Mouse (Mus musculus): ENCODE results near the gene Gjb2.

The Gjb2 gene

DNA sequence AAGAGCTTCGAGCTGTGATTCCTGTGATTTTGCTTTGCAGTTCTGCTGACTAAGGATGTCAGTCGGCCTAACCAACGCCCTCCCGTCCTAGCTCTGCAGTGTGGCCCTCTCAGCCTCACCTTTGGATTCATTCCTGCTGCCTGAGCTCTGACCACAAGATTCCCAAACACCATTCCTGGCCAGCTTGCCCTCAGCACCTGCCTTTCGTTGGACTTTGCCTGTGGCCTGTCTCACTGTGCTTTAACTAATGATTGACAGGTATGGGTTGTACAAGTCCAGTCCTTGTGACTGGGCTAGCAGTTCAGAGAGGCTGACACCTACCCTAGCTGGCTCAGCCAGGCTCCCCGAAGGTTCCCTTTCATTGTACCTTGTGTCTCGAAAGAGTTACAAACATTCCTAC, 15.4 kb downstream of the Gjb2 start:
- POLR2A ChIA-PET, result interaction anchor here in 1 of 4 experiments (0.6 kb wide), 1 partner anchor 168 kb away, joined by 4 read pairs; no protein-coding TSS in a partner anchor
- CTCF ChIA-PET, result interaction anchor here in 1 of 4 experiments (0.6 kb wide), 1 partner anchor 183 kb away, joined by 4 read pairs; no protein-coding TSS in a partner anchor

GRCm38 (mm10) chr14:57084180-57084668, 20.3 kb downstream of the Gjb2 start:
- POLR2A ChIA-PET, result no interaction called here
- CTCF ChIA-PET, result interaction anchor here in 2 of 4 experiments (0.6 to 1.1 kb wide), 2 partner anchors 23 to 237 kb away, joined by 4 to 5 read pairs; no protein-coding TSS in a partner anchor

DNA sequence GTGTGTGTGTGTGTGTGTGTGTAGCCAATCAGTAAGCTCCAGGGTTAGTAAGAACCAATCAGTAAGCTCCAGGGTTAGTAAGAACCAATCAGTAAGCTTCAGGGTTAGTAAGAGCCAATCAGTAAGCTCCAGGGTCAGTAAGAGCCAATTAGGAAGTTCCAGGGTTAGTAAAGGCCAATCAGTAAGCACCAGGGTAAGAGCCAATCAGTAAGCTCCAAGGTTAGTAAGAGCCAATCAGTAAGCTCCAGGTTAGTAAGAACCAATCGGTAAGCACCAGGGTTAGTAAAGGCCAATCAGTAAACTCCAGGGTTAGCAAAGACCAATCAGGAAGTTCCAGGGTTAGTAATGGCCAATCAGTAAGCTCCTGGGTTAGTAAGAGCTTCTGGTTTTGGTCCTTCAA, 21.6 kb downstream of the Gjb2 start:
- ChIA-PET POLR2A (interaction anchor here in 2 of 4 experiments (0.6 to 1.3 kb wide), 3 partner anchors 23 to 332 kb away, joined by 3 to 4 read pairs (median 4); no protein-coding TSS in a partner anchor), CTCF (interaction anchor here in 1 of 4 experiments (0.9 kb wide), 1 partner anchor 326 kb away, joined by 5 read pairs; no protein-coding TSS in a partner anchor)

- POLR2A ChIA-PET, result no interaction called here
- CTCF ChIA-PET, result interaction anchor here in 2 of 4 experiments (0.6 to 1.9 kb wide), 2 partner anchors 34 to 287 kb away, joined by 3 to 6 read pairs; no protein-coding TSS in a partner anchor
Measured at GRCm38 (mm10) chr14:57075537-57075936, 29.0 kb downstream of the Gjb2 start.

- ChIA-PET CTCF (interaction anchor here in 3 of 4 experiments (0.6 to 3.1 kb wide), 19 partner anchors 8 to 694 kb away, joined by 3 to 14 read pairs (median 4); partner anchors contain the start of gene Gja3 (in 2 of the 3)), POLR2A (interaction anchor here in 1 of 4 experiments (1.3 kb wide), 1 partner anchor 100 kb away, joined by 3 read pairs; no protein-coding TSS in a partner anchor)
Measured at GRCm38 (mm10) chr14:57069906-57070305, 34.6 kb downstream of the Gjb2 start.

DNA sequence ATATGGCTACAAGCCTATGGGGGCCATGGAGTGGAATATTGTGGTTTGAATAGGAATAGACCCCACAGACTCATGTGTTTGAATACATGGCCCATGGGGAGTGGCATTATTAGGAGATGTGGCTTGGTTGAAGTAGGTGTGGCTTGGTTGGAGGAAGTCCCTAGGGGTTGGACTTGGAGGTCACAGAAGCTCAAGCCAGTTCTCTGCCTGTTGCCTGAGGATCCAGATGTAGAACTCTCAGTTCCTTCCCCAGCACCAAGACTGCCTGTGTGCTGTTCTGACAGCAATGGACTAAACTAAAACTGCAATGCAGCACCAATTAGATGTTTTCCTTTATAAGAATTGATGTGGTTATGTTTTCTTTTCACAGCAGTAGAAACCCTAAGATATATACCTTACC, 38.4 kb downstream of the Gjb2 start:
- ChIA-PET POLR2A (interaction anchor here in 1 of 4 experiments (0.9 kb wide), 1 partner anchor 103 kb away, joined by 3 read pairs; no protein-coding TSS in a partner anchor), CTCF (interaction anchor here in 1 of 4 experiments (0.5 kb wide), 1 partner anchor 154 kb away, joined by 10 read pairs; no protein-coding TSS in a partner anchor)

DNA sequence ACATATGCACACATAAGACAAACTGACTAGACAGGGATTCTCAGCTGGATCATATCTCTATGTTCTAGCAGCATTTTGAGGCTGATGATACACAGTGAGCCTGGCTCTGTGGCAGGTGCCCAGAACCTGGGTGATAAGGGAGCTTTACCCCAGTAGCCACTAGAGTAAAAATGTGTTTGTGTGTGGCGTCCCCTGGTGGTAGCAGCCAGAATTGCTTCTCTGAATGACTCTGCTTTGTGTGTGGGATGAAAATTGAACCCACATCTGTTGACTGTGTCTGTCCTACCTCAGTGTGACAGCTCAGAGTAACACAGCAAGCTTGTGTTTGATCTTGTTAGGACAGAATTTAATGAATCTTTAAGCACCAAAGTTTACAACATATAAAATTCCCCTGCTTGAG, 44.5 kb downstream of the Gjb2 start:
- ChIA-PET POLR2A (interaction anchor here in 2 of 4 experiments (0.8 to 1.4 kb wide), 2 partner anchors 91 to 95 kb away, joined by 3 to 4 read pairs; no protein-coding TSS in a partner anchor), CTCF (interaction anchor here (0.5 to 3.0 kb wide), 20 partner anchors 10 to 684 kb away, joined by 3 to 18 read pairs (median 4); no protein-coding TSS in a partner anchor)

DNA sequence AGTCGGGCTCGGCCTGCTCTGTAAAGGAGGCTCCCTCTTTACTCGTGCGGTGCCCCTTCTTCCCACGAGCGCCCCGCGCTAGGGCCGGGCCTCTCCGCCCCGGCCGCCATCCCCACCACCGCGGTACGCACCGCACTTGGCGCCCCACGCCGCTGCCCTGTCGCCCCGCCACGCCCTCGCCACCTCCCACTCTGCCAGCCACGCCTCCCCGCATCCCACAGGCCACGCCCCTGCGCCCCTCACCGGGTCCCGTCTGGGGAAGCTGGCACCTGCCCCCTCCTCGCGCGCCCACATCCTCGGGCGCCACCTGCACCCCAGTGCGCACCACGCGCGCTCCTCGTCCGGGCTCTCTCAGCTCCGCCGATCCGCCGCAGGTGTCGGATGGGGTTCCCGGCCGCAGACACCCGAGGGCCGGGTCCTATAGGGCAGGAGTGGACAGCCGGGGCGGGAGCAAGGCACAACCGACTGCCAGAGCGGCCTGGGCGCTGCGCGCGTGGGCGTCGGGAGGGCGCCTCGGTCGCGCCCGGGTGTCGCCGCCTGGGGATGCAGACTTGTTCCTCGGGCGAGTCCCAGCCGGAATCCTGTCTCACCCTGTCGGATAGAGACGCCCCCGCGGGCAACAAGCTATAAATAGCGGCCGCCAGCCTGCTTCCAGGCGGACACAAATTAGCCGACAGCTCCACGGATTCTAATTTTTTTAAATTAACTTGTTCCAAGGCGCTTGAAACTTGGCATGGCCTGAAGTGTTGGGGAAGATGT, 46.8 kb downstream of the Gjb2 start, which contains the start of gene Gja3:
Gene Gja3, minus strand, starts transcription at position 538 of the 759 bp plus-strand sequence.
- CTCF ChIA-PET, result interaction anchor here (0.6 to 2.0 kb wide), 15 partner anchors 10 to 880 kb away, joined by 3 to 11 read pairs (median 3); no protein-coding TSS in a partner anchor

GRCm38 (mm10) chr14:57057204-57057562, 47.3 kb downstream of the Gjb2 start:
- CTCF ChIA-PET, result interaction anchor here (0.6 to 2.0 kb wide), 7 partner anchors 10 to 681 kb away, joined by 3 to 11 read pairs (median 4); no protein-coding TSS in a partner anchor
- POLR2A ChIA-PET, result interaction anchor here in 2 of 4 experiments (0.8 to 1.4 kb wide), 3 partner anchors 10 to 682 kb away, joined by 3 to 4 read pairs (median 3); partner anchors contain the start of gene Mphosph8 (in 1 of the 2)

More for the DNA sequence above, 46.8 kb downstream of the Gjb2 start, which contains the start of gene Gja3:
- POLR2A ChIA-PET, result interaction anchor here in 3 of 4 experiments (0.5 to 1.0 kb wide), 4 partner anchors 35 to 470 kb away, joined by 3 read pairs; partner anchors contain the start of gene Mphosph8 (in 1 of the 3)

GRCm38 (mm10) chr14:57052713-57053112, 51.8 kb downstream of the Gjb2 start:
- ChIA-PET CTCF (no interaction called here), POLR2A (no interaction called here)

Data from embryonic stem cell, embryonic (primary cell).